In the genomic region with DNA sequence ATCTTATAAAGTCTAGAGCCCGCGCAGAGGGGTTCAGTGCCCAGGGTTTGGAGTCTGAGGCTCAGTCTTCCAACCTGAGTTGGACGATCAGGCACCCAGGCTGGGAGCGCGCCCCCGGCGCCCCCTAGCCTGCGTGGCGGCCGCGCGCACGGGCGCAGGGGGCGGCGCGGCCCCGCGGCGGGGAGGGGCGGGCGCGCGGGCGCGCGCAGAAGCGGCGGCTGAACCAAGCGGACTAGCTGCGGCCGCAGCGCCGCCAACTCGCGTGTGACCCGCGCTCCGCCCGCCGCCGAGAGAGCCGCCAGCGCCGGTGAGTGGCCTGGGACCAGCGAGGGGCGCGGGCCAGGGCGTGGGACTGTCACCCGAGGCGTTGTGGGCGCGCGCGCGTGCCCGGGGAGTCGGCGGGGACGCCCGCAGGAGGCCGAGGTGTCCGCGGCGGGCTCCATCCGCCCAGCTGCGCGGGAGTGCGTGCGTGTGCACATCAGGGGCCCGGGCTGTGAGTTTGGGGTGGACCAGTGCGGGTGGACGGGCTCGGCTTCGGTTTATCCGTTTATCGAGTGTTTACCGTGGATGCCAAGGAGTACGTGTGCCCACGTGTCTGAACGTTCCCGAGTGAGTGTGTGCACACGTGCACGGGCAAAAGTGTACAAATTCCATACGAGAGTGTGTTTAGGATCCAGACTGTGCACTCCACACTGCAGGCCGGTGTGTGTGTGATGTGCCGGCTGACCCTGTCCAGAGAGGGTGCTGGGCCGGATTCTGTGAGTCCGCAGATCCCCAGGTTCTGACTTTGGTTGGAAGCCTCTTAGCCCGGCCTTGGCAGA, we compare ENCODE assay signal across 7 mouse cellular contexts. TPM values are rescaled to one million over a fixed set of nuclear protein-coding genes. Genes with fewer than 3 reads are reported as not detected.
DNase-seq lines count a peak whose midpoint lies in the region; ATAC-seq and TF ChIP-seq lines count a peak whose summit lies in the region.

A gene (plus strand): TSS at position 157 of the 821 bp plus-strand sequence.

- intact Hi-C loops in gastrocnemius, adult 2 months (cut with DNase I), result loop anchor here (5.0 kb wide), 1 partner anchor 79 kb away; no protein-coding TSS in a partner anchor
- intact Hi-C loops in left cerebral cortex, postnatal 36 days (cut with DNase I), result no loop called here

- peak within 1 kb of the TSS; percentile 81 for H3K4me2 ChIP-seq in hindbrain, postnatal 0 days (ENCODE audit: low read depth, low read length)

- ATAC-seq in activated CD4-positive, CD25-positive, alpha-beta regulatory T cell, adult 4 months, result peak; percentile 54
- peak; percentile 66 for ATAC-seq in hindbrain, postnatal 0 days

- no peaks in the 10 kb centered on the region for H3K36me3 ChIP-seq in hindbrain, postnatal 0 days (ENCODE audit: insufficient read depth, low read length)
- H3K36me3 ChIP-seq in small intestine, adult 2 months (ENCODE audit: control insufficient read depth, insufficient read depth, low read length), result 0 out of 2 replicates have a peak, but pooled peaks cover 5% of the 10 kb centered on the region

- no peak for TF ChIP-seq CTCF in gastrocnemius, adult 2 months (IDR thresholded peaks at IDR 0.05)
- no peak for TF ChIP-seq CTCF in hindbrain, postnatal 0 days (IDR thresholded peaks at IDR 0.05; ENCODE audit: low read depth)
- no peak for TF ChIP-seq CTCF in small intestine, adult 2 months (IDR thresholded peaks at IDR 0.05; ENCODE audit: extremely low read depth, insufficient read length, insufficient replicate concordance, low read depth, low read length)

- H3K27me3 ChIP-seq in hindbrain, postnatal 0 days (ENCODE audit: insufficient read depth, low read length), result no peaks in the 10 kb centered on the region
- H3K27me3 ChIP-seq in small intestine, adult 2 months (ENCODE audit: control insufficient read depth, insufficient read depth, low read length), result no peaks in the 10 kb centered on the region

- peaks cover 22% of the 10 kb centered on the region for H3K4me1 ChIP-seq in hindbrain, postnatal 0 days (ENCODE audit: insufficient read depth, low read length)
- peaks cover 20% of the 10 kb centered on the region; the same call in 1 of the 2 replicates for H3K4me1 ChIP-seq in small intestine, adult 2 months (ENCODE audit: control insufficient read depth, insufficient read depth, insufficient read length, low read length)

- no peaks in the 10 kb centered on the region for H3K9me3 ChIP-seq in hindbrain, postnatal 0 days (ENCODE audit: low read length)

- H3K9ac ChIP-seq in hindbrain, postnatal 0 days (replicated peaks; ENCODE audit: low read length), result peak within 1 kb of the TSS; percentile 80

- no peak for TF ChIP-seq POLR2A in small intestine, adult 2 months (IDR thresholded peaks at IDR 0.05; ENCODE audit: low read depth, low read length)

- peak; percentile 71 to 76 for DNase-seq in cerebellum, postnatal 10 days
- peak; percentile 79 for DNase-seq in gastrocnemius, adult 2 months
- DNase-seq in hindbrain, postnatal 0 days (ENCODE audit: low spot score), result peak; percentile 86
- peak; percentile 73 to 79 for DNase-seq in left cerebral cortex, postnatal 36 days (ENCODE audit: low spot score in 2 of 2)
- peak; percentile 66 for DNase-seq in mesoderm, embryonic 11.5 days (ENCODE audit: low read depth, low spot score)

- peak within 1 kb of the TSS; percentile 88 for H3K4me3 ChIP-seq in gastrocnemius, adult 2 months
- H3K4me3 ChIP-seq in hindbrain, postnatal 0 days (ENCODE audit: low read length), result peak within 1 kb of the TSS; percentile 82
- H3K4me3 ChIP-seq in small intestine, adult 2 months (ENCODE audit: low read depth, low read length), result peak within 1 kb of the TSS; percentile 73

- H3K27ac ChIP-seq in gastrocnemius, adult 2 months, result peak within 1 kb of the TSS; percentile 90
- H3K27ac ChIP-seq in hindbrain, postnatal 0 days, result peak within 1 kb of the TSS; percentile 83
- peak within 1 kb of the TSS; percentile 86 for H3K27ac ChIP-seq in small intestine, adult 2 months (ENCODE audit: insufficient read depth, low read depth, low read length)

- under 1% methylated on average over 76 of the region's 90 CpGs for WGBS in hindbrain, postnatal 0 days
- under 1% methylated on average over 83 of the region's 90 CpGs for WGBS in small intestine, adult 2 months

RNA-seq across cellular contexts. Expression of the gene that starts here (rescaled TPM):
- polyA plus RNA-seq in activated CD4-positive, CD25-positive, alpha-beta regulatory T cell, adult 4 months (2017; shearing (Covaris generic)), result 1 to 10 TPM; 3.0 to 3.5 TPM
- total RNA-seq in gastrocnemius, adult 2 months (2021), result 10 to 100 TPM in 1 of 2 experiments, 1 to 10 TPM in 1; 4.9 to 10.7 TPM
- total RNA-seq in hindbrain, postnatal 0 days (2014; rRNA removed), result 27.5 and 29.4 TPM in 2 replicates
- polyA plus RNA-seq in hindbrain, postnatal 0 days (2015; fragmentation: Nextera tagmentation; extraction: Ambion mirVana), result 65.3 and 75.1 TPM in 2 replicates
- total RNA-seq in left cerebral cortex, postnatal 36 days (2021), result 10 to 100 TPM; 27.0 to 27.9 TPM
- 24.6 and 173 TPM in 2 replicates for polyA plus RNA-seq in small intestine, adult 2 months (2012; rRNA removed)

Comparison
In these comparisons a context has a peak if more than half of its experiments do, and no peak if none do; other contexts are left out.
1. Peak in every context shown above with its lines: DNase-seq, ATAC-seq, H3K4me3 ChIP-seq and H3K27ac ChIP-seq.